Mouse (Mus musculus) CD4-positive, CD25-positive, alpha-beta regulatory T cell, adult 2 months (primary cell): ENCODE data around the gene Sdk2.

ENCODE experiments used
- DNase-seq: peaks from one replicate; pipeline ENCODE4 v3.0.0-alpha.2; 2012; ENCODE audit warnings: low read depth, low spot score

Gene Sdk2

DNA sequence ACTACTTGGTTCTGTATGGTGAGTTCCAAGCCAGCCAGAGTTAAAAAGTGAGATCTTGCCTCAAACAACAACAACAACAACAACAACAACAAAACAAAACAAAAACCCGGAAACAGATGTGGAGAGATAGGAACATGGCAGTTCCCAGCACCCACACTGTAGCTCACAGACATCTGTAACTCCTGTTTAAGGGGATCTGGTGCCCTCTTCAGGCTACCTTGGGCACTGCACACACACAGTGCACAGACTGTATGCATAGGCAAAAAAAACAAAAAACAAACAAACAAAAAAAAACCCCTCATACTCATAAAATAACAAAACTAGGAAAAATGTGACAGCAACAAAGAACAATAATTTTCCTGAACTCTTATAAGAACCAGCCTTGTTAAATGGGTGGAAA, 323.8 kb downstream of the Sdk2 start:
- peak; percentile 45 for DNase-seq

DNA sequence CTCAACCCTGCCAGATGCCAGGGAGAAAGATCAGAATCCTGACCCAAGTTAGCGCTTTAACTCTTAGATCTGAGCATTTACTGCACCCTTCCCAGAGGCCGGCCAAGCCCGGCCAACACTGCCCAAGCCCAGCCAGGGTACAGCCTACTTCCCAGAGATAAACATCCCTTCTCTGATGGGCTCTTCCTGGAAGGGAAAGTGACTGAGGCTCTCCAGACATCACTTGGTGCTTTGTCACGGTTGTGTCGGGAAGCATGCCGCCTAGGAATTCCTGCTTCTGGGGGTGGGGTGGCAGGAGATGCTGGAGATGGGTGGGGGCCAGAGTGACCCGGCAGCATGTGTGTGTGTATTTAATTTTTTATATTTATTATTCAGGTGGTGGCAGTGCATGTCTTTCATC, 326.7 kb downstream of the Sdk2 start:
- DNase-seq, result no peak

DNA sequence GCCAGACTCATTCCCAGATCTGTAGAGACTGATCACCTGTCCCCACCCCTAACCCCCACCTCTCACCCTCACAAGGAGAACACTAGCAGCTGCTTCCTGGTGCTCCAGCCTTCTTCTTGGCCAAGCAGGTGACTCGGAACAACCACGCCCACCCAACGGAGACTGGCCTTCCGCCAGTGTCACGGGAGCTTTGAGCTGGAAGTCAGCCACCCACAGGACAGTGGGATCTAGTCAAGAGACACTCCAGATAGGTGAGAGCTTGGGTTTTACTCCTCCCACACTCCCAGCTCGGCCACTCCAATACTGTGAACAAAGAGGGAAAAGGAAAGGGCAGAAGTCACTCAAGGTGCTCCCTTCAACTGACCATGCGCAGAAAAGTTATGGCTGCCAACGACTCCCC, 327.6 kb downstream of the Sdk2 start:
- no peak for DNase-seq

DNA sequence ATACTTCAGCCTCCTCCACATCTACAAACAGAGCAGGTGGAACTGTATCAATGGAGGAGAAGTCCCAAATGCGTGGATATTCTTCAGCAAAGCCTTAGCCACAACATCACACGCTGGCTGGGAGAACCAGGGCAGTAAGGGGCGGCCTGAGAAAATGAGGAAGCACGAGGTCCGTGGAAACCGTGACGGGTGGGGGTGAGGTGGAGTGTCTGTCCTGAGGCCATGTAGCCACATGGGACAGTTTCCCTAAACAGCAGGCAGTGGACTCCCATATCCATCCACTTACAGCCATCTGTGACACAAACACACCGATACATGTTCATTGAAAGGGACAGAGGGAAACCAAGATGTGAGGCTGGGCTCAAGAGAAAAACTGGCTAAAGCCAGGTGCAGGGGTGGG, 328.9 kb downstream of the Sdk2 start:
- DNase-seq, result no peak

DNA sequence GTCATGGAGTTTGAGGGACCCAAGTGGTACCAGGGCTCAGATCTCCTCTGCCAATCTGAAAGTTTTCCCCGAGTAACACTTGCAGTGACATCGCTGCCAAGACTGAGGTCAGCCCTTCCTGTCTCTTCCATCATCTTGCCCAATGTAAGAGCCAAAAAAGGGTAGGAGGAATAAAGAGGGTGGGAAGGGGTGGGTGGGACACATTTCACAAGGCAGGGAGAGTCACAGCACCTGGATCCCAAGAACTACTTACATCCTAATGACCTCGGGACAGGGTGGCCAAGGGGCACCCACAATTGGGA, 329.3 kb downstream of the Sdk2 start:
- no peak for DNase-seq

DNA sequence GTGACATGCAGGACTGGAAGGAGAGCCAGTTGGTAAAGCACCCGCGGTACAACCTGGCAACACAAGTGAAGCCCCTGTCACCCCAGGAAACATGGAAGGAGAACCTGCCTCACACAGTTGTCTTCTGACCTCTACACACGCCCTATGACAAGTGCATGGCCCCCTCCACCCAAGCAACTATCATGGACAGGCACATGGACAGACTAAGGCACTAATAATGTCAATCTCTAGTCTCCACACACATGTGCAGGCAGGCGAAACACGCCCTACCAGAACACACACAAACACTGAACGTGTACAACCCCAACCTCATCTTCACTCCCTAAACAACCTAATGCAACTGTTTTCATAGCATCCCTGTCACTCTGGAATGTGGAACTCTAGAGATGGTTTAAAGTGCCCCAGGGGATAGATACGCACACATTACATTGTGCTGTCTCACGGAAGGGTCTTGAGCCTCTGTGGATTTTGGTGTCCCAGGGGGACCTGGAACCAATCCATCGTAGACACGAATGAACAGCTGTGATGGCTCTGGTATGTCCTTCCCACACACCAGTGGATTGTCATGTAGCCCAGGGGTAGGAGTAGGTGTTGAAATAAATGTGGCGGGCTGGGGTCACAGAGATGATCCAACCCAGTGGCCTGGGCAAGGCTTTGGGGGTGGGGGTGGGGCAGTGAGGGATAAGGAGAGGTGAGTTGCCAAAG, 329.8 kb downstream of the Sdk2 start:
- DNase-seq, result no peak

DNA sequence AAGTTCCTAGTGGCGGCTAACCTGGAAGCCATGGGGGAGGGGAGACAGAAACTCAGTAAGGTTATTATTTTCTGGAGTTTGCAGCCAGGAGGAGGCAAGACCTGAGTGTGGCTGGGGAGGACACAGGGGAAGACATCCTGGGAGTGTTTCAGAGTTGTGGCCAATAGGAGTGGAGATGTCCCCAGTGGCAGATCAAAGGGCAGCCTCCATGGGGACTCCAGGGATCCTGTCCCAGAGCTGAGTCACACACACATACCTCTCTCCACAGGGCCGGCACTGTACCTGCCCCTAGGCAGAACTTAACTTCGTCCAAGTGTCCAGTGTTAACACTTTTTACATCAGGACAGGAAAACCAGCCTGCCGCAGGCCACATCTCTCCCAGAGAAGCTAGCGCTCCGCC, 331.7 kb downstream of the Sdk2 start:
- no peak for DNase-seq

DNA sequence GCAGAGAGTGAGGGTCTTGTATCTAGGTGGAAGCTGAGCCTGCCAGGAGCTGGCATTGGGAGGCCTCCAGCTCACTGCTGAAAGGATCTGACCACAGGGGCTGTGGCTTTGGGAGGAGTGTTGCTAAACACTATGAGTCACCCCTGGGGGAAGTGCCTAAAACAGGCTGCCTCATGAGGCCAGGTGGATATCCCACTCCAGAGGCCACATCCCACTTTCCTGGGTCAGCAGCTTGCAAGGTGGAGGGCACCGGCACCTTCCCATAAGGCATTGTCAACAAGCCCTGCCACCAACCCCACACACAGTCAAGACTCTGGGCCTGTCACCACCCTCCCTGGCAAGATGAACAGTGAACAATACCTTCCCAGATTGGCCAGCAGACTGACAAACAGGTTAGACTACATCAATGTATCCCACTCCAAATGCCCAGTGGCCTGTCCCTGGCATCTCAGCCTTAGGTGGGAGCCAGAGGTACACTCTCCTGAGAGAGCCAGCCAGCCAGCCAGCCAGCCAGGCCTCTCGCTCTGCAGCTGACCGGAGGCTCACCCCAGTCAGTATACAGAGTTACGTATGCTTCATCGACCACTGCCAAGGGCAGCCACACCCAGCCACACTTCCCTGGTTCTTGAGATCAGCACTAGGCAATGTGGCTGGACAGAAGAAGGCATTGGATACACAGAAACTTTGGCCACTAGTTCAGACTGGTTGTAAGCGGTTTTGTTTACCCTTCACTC, 333.0 kb downstream of the Sdk2 start:
- DNase-seq, result no peak

DNA sequence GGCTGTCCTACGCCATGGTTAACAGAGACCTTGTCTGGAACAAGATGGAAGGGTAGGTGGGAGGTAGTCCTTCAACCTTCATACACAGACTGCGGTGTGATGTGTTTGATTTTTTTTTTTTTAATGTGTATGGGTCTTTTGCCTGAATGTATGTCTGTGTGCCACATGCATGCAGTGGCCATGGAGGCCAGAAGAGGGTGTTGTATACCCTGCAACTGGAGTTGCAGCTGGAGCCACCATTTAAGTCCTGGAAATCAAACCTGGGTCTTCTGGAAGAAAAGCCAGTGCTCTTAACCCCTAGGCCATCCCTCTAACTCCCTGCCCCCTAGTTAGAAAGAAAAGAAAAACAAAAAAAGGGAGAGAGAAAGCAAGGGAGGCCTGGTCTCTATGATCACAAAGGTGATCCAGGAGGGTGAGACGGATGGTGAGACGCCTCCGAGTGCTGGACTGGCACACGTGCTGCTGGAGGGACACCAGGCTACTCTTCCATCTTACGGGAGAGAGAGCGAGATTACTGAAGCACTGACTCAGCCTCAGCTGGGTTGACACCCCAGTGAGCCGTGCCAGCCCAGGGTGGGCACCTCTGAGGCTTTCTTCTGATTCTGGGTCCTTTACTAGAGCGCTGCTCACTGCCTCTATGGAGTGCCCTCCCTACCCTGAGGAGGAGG, 334.8 kb downstream of the Sdk2 start:
- no peak for DNase-seq

DNA sequence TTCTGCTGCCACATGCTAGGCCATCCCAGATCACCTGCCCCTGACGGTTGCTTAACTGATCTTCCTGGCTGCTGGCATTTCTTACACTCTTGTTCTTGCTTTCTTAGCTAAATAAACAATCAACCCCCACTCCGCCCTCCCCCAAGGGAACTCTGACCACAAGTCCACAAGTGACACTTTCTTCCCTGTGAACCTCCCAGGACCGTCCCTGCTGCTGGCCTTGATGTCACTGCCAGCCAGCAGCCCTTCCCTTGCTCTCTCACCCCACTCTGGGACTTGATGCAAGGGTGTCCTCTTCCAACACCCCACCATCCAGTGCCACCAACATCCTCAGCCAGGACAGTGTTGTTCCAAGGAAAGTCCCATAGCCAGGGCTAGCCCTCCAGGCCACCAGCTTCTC, 336.0 kb downstream of the Sdk2 start:
- DNase-seq, result no peak

DNA sequence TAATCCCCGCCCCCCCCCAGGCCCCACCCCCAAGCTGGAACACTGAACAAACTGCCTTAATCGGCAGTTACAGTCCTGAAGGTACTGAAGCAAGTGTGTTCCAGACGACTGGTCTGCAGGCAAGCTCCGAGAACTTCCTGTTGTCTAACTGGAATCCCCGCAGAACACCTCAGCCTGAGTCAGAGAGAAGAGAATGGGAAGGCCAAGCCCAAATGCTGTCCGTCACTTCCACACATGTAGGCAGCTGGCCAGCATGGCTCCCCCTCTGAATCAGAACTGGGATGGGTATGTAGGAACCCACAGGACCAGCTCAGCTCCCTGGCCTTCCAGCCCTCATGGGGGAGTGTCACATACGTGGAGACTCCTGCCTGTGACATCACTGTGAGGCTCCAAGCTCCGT, 336.9 kb downstream of the Sdk2 start:
- no peak for DNase-seq

DNA sequence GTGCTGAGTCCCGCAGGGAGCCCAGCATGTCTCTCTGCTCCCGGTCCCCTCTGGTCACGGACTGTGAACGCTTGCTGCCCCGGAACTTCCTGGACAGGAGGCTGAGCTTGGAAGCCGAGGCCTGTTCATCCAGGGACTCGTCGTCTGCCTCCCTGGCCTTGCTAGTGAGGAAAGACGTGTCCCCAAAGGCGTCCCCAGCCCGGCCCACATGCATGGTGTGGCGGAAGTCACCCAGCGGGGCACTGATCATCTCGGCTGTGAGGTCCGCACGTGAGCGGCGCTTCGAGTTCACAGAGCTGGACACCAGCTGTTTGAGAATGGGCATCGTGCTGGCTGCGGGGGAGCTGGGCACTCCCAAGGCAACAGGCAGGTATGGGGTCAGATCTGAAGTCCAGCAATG, 337.6 kb downstream of the Sdk2 start:
- DNase-seq, result no peak

DNA sequence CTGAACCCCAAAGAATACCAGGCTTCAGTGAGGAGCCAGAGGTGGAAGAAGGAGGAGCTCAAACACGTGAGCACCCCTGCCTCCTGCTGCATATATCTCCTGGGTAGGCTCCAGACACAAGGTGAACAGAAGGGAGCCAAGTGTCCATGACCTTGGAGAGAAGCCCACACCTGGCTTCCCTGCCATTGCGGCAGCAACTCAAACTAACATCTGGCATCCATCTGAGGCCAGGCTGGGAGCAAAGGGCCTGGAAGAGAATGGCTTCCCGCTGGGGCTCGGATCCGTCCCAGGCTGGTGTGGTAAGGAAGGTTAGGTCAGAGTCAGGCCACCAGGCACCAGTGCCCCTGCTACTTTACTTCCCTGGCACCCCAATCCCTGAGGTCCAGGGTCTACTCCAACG, 338.9 kb downstream of the Sdk2 start:
- no peak for DNase-seq

DNA sequence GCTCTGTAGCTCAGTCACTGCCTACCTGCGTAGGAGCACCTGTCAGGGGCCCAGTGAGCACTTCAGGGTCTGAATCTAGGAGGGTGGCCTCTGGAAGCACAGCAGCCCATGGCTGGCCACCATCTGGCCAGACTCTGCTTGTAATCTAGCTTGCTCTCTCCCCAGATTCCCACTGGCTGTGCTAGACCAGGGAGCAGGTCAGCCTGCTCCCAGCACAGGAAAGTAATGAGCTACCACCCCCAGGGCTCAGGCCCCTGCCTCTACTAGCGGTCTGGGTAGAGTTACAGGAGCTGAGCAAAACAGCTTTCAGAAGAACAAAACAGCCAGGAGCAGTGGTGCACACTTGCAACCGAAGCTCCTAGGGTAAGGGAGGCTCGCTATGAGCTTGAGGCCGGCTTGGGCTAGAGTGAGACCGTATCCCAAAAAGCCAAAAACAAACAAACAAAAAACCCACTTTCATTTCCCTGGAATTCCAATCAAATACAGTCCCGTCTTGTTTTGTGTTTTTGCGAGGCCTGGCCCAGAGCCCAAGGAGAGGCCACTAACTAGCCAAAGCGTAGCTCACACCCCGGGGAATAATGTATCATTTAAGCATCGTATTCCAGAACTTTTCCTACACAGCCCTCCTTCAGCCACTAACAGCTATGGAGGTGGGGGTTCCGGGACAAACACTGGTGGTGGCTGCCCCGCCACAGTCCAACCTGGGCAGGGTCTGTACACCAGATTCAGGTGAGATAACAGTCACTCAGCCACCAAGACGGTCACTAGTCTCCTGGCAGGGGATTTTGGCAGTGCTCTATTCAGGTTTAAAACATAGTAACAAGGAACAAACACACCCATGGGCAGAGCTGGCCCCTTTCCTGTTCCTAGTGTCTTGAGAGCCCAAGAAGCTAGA, 339.6 kb downstream of the Sdk2 start:
- no peak for DNase-seq
